Comparison of ENCODE assay signal across 25 mouse cellular contexts in genomic region chr4:68806502-68806901, GRCm38 (mm10).
DNase-seq lines count a peak whose midpoint lies in the region; ATAC-seq and TF ChIP-seq lines count a peak whose summit lies in the region.
"Had no signal": no experiment of that assay in that cellular context is flagged by ENCODE, and none has a peak within 500 bp of the region (broad histone marks: within the 10 kb centered on the region; RNA-seq: fewer than 3 reads in every experiment).

No protein-coding gene starts in this region.

- TF ChIP-seq POLR2A in brain, embryonic 14.5 days (IDR thresholded peaks at IDR 0.05; ENCODE audit: borderline replicate concordance, extremely low read depth, insufficient read depth, insufficient read length, poor library complexity, severe bottlenecking), result no peak

- H3K4me1 ChIP-seq in hindbrain, embryonic 15.5 days (replicated peaks), result 0 out of 2 replicates have a peak, but pooled peaks cover 4% of the 10 kb centered on the region
- peaks cover 6% of the 10 kb centered on the region; the same call in 1 of the 2 replicates for H3K4me1 ChIP-seq in hindbrain, embryonic 13.5 days (replicated peaks)
- H3K4me1 ChIP-seq in kidney, embryonic 16.5 days (ENCODE audit: insufficient read depth, low read length), result 0 out of 2 replicates have a peak, but pooled peaks cover 4% of the 10 kb centered on the region
- no peaks in the 10 kb centered on the region for H3K4me1 ChIP-seq in forebrain, embryonic 13.5 days
- H3K4me1 ChIP-seq: embryonic facial prominence, embryonic 10.5 days; embryonic facial prominence, embryonic 15.5 days; forebrain, embryonic 12.5 days; heart, embryonic 15.5 days; intestine, embryonic 15.5 days; midbrain, embryonic 13.5 days had no signal

- H3K4me3 ChIP-seq in hindbrain, embryonic 15.5 days, result no peak overlapping the region
- H3K4me3 ChIP-seq in hindbrain, embryonic 13.5 days, result no peak overlapping the region
- no peak overlapping the region for H3K4me3 ChIP-seq in kidney, embryonic 16.5 days (ENCODE audit: low read length)
- no peak overlapping the region for H3K4me3 ChIP-seq in forebrain, embryonic 13.5 days
- H3K4me3 ChIP-seq: embryonic facial prominence, embryonic 10.5 days; embryonic facial prominence, embryonic 15.5 days; forebrain, embryonic 12.5 days; heart, embryonic 15.5 days; intestine, embryonic 15.5 days; midbrain, embryonic 13.5 days had no signal

- no peak for TF ChIP-seq CTCF in brain, embryonic 14.5 days (IDR thresholded peaks at IDR 0.05; ENCODE audit: borderline replicate concordance, extremely low read depth, insufficient read depth, insufficient read length)

- H3K4me2 ChIP-seq in hindbrain, embryonic 15.5 days, result no peak overlapping the region
- H3K4me2 ChIP-seq in hindbrain, embryonic 13.5 days, result no peak overlapping the region
- H3K4me2 ChIP-seq in kidney, embryonic 16.5 days (replicated peaks; ENCODE audit: low read depth, low read length), result no peak overlapping the region
- no peak overlapping the region for H3K4me2 ChIP-seq in forebrain, embryonic 13.5 days
- H3K4me2 ChIP-seq: embryonic facial prominence, embryonic 15.5 days; forebrain, embryonic 12.5 days; heart, embryonic 15.5 days; hindbrain, embryonic 14.5 days; intestine, embryonic 15.5 days; midbrain, embryonic 13.5 days had no signal

- DNase-seq in kidney, adult 18-20 months, result no peak
- peak; percentile 72 for DNase-seq in Muller cell, postnatal 12 days (ENCODE audit: inconsistent ontology term)
- peak; percentile 15 for DNase-seq in brain, embryonic 14.5 days (ENCODE audit: low read depth)
- DNase-seq: adrenal gland, postnatal 25 days; gastrocnemius, postnatal 10 days; kidney, adult 8-10 months; layer of hippocampus, adult 9-11 months; liver; lung, adult 2 months; lung, postnatal 10 days; thymus, adult 2 months; thymus, postnatal 36 days had no signal

- no peaks in the 10 kb centered on the region for H3K27me3 ChIP-seq in hindbrain, embryonic 15.5 days
- H3K27me3 ChIP-seq in hindbrain, embryonic 13.5 days, result no peaks in the 10 kb centered on the region
- no peaks in the 10 kb centered on the region for H3K27me3 ChIP-seq in kidney, embryonic 16.5 days (ENCODE audit: insufficient read depth, low read length)
- no peaks in the 10 kb centered on the region for H3K27me3 ChIP-seq in forebrain, embryonic 13.5 days
- H3K27me3 ChIP-seq: embryonic facial prominence, embryonic 15.5 days; forebrain, embryonic 12.5 days; heart, embryonic 15.5 days; intestine, embryonic 15.5 days; midbrain, embryonic 13.5 days had no signal

- no peaks in the 10 kb centered on the region for H3K9me3 ChIP-seq in hindbrain, embryonic 15.5 days
- H3K9me3 ChIP-seq in hindbrain, embryonic 13.5 days, result no peaks in the 10 kb centered on the region
- H3K9me3 ChIP-seq in kidney, embryonic 16.5 days (ENCODE audit: low read length), result no peaks in the 10 kb centered on the region
- H3K9me3 ChIP-seq in forebrain, embryonic 13.5 days (replicated peaks), result no peaks in the 10 kb centered on the region
- H3K9me3 ChIP-seq: embryonic facial prominence, embryonic 10.5 days; embryonic facial prominence, embryonic 15.5 days; forebrain, embryonic 12.5 days; heart, embryonic 15.5 days; intestine, embryonic 15.5 days; midbrain, embryonic 13.5 days had no signal

- peak; percentile 34; the same call in 1 of the 2 replicates for ATAC-seq in hindbrain, embryonic 15.5 days (ENCODE audit: low FRiP score, low read depth)
- ATAC-seq in hindbrain, embryonic 13.5 days (ENCODE audit: low FRiP score), result no peak
- peak; percentile 61; the same call in 1 of the 2 replicates for ATAC-seq in kidney, embryonic 16.5 days (ENCODE audit: low FRiP score, low TSS enrichment)
- ATAC-seq in forebrain, embryonic 13.5 days, result no peak
- ATAC-seq: intestine, embryonic 15.5 days; midbrain, embryonic 13.5 days had no signal

- H3K9ac ChIP-seq in hindbrain, embryonic 15.5 days, result no peak overlapping the region
- no peak overlapping the region for H3K9ac ChIP-seq in hindbrain, embryonic 13.5 days
- H3K9ac ChIP-seq in kidney, embryonic 16.5 days (replicated peaks; ENCODE audit: low read length), result no peak overlapping the region
- H3K9ac ChIP-seq in forebrain, embryonic 13.5 days, result no peak overlapping the region
- H3K9ac ChIP-seq: embryonic facial prominence, embryonic 15.5 days; forebrain, embryonic 12.5 days; heart, embryonic 15.5 days; hindbrain, embryonic 14.5 days; intestine, embryonic 15.5 days; liver, embryonic 14.5 days; midbrain, embryonic 13.5 days had no signal

- 71% methylated on average over 3 of the region's 3 CpGs for WGBS in hindbrain, embryonic 15.5 days
- 69% methylated on average over 3 of the region's 3 CpGs for WGBS in hindbrain, embryonic 13.5 days
- 26% methylated on average over 3 of the region's 3 CpGs for WGBS in kidney, embryonic 16.5 days
- 78% methylated on average over 3 of the region's 3 CpGs for WGBS in forebrain, embryonic 13.5 days

- H3K36me3 ChIP-seq in hindbrain, embryonic 15.5 days, result no peaks in the 10 kb centered on the region
- no peaks in the 10 kb centered on the region for H3K36me3 ChIP-seq in hindbrain, embryonic 13.5 days
- H3K36me3 ChIP-seq in kidney, embryonic 16.5 days (ENCODE audit: insufficient read depth, low read length), result no peaks in the 10 kb centered on the region
- no peaks in the 10 kb centered on the region for H3K36me3 ChIP-seq in forebrain, embryonic 13.5 days (ENCODE audit: poor library complexity, severe bottlenecking)
- H3K36me3 ChIP-seq: embryonic facial prominence, embryonic 10.5 days; embryonic facial prominence, embryonic 15.5 days; forebrain, embryonic 12.5 days; heart, embryonic 15.5 days; intestine, embryonic 15.5 days; midbrain, embryonic 13.5 days had no signal

- no peak overlapping the region for H3K27ac ChIP-seq in hindbrain, embryonic 15.5 days (replicated peaks)
- H3K27ac ChIP-seq in hindbrain, embryonic 13.5 days, result no peak overlapping the region
- H3K27ac ChIP-seq in kidney, embryonic 16.5 days (ENCODE audit: low read length), result no peak overlapping the region
- no peak overlapping the region for H3K27ac ChIP-seq in forebrain, embryonic 13.5 days
- H3K27ac ChIP-seq: embryonic facial prominence, embryonic 10.5 days; embryonic facial prominence, embryonic 15.5 days; forebrain, embryonic 12.5 days; heart, embryonic 15.5 days; hindbrain, embryonic 14.5 days; intestine, embryonic 15.5 days; liver, embryonic 14.5 days; macrophage; midbrain, embryonic 13.5 days had no signal

Comparison
In these comparisons a context has a peak if more than half of its experiments do, and no peak if none do; other contexts are left out.
1. ATAC-seq: peak in hindbrain, embryonic 15.5 days (single experiment) and kidney, embryonic 16.5 days (single experiment); none in hindbrain, embryonic 13.5 days (single experiment) and forebrain, embryonic 13.5 days (single experiment).